Mouse (Mus musculus): ENCODE data around the gene Lsm11. TPM values are rescaled to one million over a fixed set of nuclear protein-coding genes. Genes with fewer than 3 reads are reported as not detected.
"Not testable (repeated sequence)": the region's sequence is repeated elsewhere in the genome, so short reads cannot be mapped to it uniquely, and the experiment has no call there.

The Lsm11 gene
- polyA plus RNA-seq, 1 experiment from 2014 or later = 8.7 TPM

DNA sequence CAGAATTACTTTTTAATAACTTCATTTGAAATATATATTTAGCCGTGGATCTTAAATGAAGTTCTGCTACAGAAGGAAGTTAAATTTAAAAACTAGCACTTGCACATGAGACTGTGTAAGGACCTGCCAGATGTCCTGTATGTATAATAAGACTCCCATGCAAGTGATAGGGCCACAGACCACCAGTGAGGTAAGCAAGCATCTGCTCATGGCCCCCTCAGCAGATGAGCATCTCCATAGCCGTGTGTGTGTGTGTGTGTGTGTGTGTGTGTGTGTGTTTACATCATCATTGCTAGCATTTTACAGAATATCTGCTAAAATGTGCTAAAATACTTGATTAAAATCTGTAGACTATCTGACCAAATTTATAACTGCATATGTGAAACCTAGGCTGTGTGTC is 47.3 kb downstream of the Lsm11 start:
- 0 out of 2 replicates have a peak, but pooled peaks cover 4% of the 10 kb centered on the region for H3K4me1 ChIP-seq
- no peak for ATAC-seq
- H3K9ac ChIP-seq = no peak overlapping the region
- no peaks in the 10 kb centered on the region for H3K9me3 ChIP-seq (replicated peaks)
- no peak overlapping the region for H3K4me2 ChIP-seq
- no peak overlapping the region for H3K4me3 ChIP-seq
- WGBS = 88% methylated on average over 2 of the region's 2 CpGs
- H3K27me3 ChIP-seq = no peaks in the 10 kb centered on the region
- H3K27ac ChIP-seq = no peak overlapping the region
- H3K36me3 ChIP-seq (ENCODE audit: poor library complexity, severe bottlenecking) = peaks cover 49% of the 10 kb centered on the region

DNA sequence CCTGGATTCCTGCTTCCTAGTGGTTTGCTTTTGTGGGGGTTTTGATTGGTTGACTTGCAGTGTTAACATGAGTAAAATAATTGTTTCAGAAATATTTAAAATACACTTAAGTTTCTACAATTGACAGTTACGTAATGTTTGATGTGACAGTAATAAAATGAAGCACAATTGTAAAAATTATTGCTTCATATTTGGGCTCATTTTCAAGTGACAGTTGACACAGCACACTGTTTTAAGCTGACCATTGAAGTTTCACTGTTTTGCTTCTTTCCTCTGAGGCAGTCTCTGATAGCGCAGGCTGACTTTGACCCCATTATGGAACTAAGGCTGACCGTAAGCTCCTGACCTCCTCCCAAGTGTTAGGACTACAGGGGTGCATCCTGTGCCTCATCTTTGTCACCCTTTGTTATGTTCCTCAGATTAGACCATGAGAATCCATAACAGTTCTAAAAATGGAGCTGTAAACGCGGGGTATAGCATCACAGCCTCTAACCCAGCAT is 51.8 kb downstream of the Lsm11 start:
- no peak overlapping the region for H3K27ac ChIP-seq
- no peak overlapping the region for H3K4me2 ChIP-seq
- H3K9me3 ChIP-seq (replicated peaks) = no peaks in the 10 kb centered on the region
- no peaks in the 10 kb centered on the region for H3K27me3 ChIP-seq
- ATAC-seq = no peak
- H3K9ac ChIP-seq = no peak overlapping the region
- 96% methylated on average over 5 of the region's 5 CpGs for WGBS
- H3K4me1 ChIP-seq = no peaks in the 10 kb centered on the region
- H3K36me3 ChIP-seq (ENCODE audit: poor library complexity, severe bottlenecking) = peaks cover 82% of the 10 kb centered on the region
- H3K4me3 ChIP-seq = no peak overlapping the region

DNA sequence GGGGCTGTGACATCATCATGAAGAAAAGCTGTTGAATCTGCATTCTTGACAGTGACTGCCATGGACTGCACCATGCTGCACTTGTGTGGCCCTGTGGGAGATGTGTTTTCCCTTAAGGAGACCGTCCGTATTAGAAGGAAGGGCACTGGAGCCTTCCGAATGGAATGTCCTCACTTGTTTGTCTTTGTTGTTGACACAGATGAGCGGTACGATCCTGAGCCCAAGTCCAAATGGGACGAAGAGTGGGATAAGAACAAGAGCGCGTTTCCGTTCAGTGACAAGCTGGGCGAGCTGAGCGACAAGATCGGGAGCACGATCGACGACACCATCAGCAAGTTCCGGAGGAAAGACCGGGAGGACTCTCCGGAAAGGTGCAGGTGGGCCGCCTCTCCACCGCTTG is 54.3 kb downstream of the Lsm11 start:
- Histone ChIP-seq H3K36me3 (ENCODE audit: poor library complexity, severe bottlenecking) (peaks cover 74% of the 10 kb centered on the region), H3K27me3 (no peaks in the 10 kb centered on the region), H3K27ac (no peak overlapping the region), H3K4me3 (no peak overlapping the region), H3K9me3 (replicated peaks) (no peaks in the 10 kb centered on the region), H3K4me2 (no peak overlapping the region), H3K4me1 (peaks cover 15% of the 10 kb centered on the region), H3K9ac (no peak overlapping the region)
- ATAC-seq = no peak
- 92% methylated on average over 20 of the region's 20 CpGs for WGBS

DNA sequence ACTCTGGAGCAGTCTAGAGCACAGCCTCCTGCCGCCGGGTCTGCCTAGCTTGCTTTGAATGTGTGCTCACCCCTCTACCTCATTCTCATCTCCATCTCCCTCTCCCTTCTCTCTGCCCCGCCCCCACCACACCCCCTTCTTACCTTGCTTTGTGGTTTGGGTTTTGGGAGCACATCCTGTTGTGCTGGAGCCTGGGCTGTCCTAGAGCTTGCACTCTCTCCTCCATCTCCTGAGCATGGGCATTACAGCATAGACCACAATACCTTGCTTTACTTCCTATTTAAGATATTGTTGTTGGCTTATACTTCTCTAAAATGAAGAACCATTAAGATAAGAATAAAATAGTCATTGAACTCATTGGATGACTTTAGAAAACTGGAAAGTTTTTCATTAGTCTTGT is 54.8 kb downstream of the Lsm11 start:
- no peak for ATAC-seq
- WGBS = 81% methylated on average over 3 of the region's 3 CpGs
- Histone ChIP-seq H3K36me3 (ENCODE audit: poor library complexity, severe bottlenecking) (peaks cover 71% of the 10 kb centered on the region), H3K4me3 (no peak overlapping the region), H3K9me3 (replicated peaks) (no peaks in the 10 kb centered on the region), H3K4me2 (no peak overlapping the region), H3K27ac (no peak overlapping the region), H3K4me1 (peaks cover 15% of the 10 kb centered on the region), H3K27me3 (no peaks in the 10 kb centered on the region), H3K9ac (no peak overlapping the region)

DNA sequence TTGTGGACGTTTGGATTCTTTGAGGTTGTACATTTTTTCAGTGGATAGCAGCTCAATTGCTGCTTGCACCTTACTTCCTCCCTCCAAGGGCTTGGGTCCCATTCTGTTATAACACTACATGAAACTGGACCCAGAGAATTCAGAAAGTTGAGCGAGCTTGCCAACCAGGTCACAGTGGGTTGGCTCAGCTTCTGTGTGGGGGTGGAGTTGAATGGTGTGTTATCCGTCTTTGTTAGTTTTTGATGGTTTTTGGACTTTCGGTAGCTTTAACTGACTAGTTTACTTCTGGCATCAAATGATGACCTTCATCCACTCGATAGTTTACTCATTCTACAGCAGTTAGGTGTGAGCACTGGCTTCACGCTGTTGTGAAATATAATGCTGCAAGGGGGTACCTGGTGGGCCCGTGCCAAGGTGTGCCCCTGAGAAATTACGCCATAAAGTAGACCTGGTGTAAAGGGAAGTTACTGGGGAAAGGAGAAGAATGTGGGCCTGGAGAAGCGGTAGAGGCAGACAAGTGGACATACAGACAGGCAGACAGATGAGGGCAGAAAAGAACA is 56.2 kb downstream of the Lsm11 start:
- H3K9ac ChIP-seq = no peak overlapping the region

DNA sequence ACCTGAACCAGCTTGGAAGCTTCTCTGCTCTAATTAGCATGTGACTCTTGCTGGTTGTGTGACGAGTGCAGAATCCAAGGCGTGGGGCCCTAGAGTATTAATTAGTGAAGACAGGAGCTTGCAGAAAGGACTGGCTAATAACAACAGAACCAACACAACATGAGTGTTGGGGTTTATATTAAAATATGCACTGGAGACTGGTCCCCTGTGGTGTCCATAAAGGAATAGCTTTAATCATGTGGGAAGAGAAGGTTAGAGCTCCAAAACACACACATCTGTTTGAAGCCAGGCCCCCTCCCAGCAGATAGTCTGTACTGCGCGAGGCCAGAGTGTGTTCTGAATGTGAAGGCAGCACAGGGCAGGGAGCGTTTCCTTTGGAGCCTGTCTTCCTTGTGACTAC is 58.1 kb downstream of the Lsm11 start:
- ATAC-seq = peak; percentile 57; the same call in 1 of the 2 replicates
- Histone ChIP-seq H3K9ac (no peak overlapping the region), H3K4me3 (no peak overlapping the region), H3K4me1 (peaks cover 35% of the 10 kb centered on the region), H3K36me3 (ENCODE audit: poor library complexity, severe bottlenecking) (peaks cover 39% of the 10 kb centered on the region), H3K9me3 (replicated peaks) (no peaks in the 10 kb centered on the region), H3K27me3 (no peaks in the 10 kb centered on the region), H3K27ac (peak overlapping the region; percentile 22; the same call in 1 of the 2 replicates), H3K4me2 (no peak overlapping the region)
- 33% methylated on average over 5 of the region's 5 CpGs for WGBS

More for the DNA sequence above, 56.2 kb downstream of the Lsm11 start:
- no peak overlapping the region for H3K4me3 ChIP-seq
- no peak overlapping the region for H3K4me2 ChIP-seq
- H3K9me3 ChIP-seq (replicated peaks) = no peaks in the 10 kb centered on the region
- WGBS = 88% methylated on average over 9 of the region's 9 CpGs
- no peaks in the 10 kb centered on the region for H3K27me3 ChIP-seq
- ATAC-seq = no peak
- H3K27ac ChIP-seq = no peak overlapping the region
- H3K36me3 ChIP-seq (ENCODE audit: poor library complexity, severe bottlenecking) = peaks cover 57% of the 10 kb centered on the region
- peaks cover 18% of the 10 kb centered on the region for H3K4me1 ChIP-seq

DNA sequence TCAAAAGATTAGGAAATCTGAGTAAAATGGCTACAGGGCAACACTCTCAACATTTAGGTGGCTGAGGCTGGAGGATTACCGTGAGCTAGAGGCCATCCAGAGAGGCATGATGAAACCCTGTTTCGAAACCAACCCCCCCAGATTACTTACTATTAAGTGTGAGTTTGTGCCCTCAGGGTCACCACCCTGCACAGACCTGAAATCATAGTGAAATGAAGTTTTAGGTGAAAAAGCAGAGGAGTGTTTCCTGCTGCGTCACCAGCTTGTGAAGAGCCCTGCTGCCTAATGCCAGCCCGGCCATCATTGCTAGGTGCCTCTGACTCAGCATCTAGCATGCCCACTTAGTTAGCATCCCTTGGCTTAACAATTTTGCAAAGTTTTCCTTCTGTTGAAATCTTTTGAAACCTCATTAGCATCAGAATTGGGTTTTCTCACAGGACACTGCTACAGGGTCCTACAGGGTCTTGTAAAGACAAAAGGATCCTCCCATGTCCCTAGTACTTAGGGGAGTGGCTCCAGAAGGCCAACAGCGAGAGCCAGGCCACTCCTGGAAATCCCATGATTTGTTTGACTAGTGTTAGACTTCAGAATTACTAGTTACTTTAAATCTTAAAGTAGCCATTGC is 59.0 kb downstream of the Lsm11 start:
- H3K36me3 ChIP-seq (ENCODE audit: poor library complexity, severe bottlenecking) = peaks cover 32% of the 10 kb centered on the region
- WGBS = 72% methylated on average over 5 of the region's 5 CpGs
- no peaks in the 10 kb centered on the region for H3K9me3 ChIP-seq (replicated peaks)
- H3K4me1 ChIP-seq = peaks cover 40% of the 10 kb centered on the region
- H3K27me3 ChIP-seq = no peaks in the 10 kb centered on the region
- H3K9ac ChIP-seq = no peak overlapping the region
- no peak for ATAC-seq
- H3K27ac ChIP-seq = no peak overlapping the region
- H3K4me3 ChIP-seq = no peak overlapping the region
- H3K4me2 ChIP-seq = no peak overlapping the region

DNA sequence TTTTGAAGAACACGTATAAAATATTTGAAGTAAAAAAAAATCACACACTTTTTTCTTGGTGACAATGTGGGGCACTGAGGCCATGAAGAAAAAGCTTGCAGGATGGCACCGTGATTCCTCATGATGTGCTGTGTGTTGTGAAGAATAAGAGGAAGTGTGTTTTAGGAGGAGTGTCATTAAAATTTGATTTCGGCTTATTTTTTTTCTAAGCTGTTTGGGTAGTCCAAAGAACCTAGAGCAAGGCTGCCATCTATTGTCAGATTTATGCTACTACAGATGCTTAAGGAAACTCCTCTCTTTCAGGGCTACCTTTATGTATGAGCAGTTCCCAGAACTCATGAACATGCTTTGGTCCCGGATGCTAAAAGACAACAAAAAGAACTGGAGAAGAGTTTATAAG is 60.7 kb downstream of the Lsm11 start:
- peaks cover 54% of the 10 kb centered on the region for H3K4me1 ChIP-seq
- no peak overlapping the region for H3K4me2 ChIP-seq
- ATAC-seq = no peak
- H3K9ac ChIP-seq = no peak overlapping the region
- no peak overlapping the region for H3K27ac ChIP-seq
- no peaks in the 10 kb centered on the region for H3K27me3 ChIP-seq
- no peak overlapping the region for H3K4me3 ChIP-seq
- peaks cover 17% of the 10 kb centered on the region for H3K36me3 ChIP-seq (ENCODE audit: poor library complexity, severe bottlenecking)
- 58% methylated on average over 4 of the region's 4 CpGs for WGBS
- no peaks in the 10 kb centered on the region for H3K9me3 ChIP-seq (replicated peaks)

DNA sequence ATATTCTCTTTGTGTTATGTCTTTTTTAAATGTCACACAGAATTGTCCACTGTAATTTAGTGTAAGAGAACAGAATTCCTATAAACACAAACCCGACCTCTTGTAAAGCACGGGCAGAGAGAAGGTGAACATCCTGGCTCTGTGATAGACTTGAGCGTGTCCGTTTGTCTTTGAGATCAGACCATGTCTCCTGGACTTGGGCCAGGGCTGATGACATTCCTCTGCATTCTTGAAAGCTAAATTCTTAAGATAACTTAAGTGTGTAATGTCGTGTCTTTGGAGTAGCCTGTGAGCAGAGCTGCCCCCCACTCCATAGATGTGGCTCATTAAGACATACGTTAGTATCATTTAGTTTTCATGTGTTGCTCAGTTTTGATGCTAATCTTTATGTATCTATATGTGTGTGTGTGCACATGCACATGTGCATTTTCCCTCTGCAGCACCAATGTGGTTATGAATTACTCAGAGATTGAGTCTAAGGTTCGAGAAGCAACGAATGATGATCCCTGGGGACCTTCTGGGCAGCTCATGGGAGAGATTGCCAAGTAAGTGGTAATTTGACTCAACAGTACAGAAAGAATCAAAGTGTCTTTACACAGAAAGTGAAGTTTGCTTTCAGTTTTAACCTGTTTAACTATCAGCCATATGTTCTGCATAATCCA is 61.3 kb downstream of the Lsm11 start:
- H3K4me1 ChIP-seq = peaks cover 54% of the 10 kb centered on the region
- no peak overlapping the region for H3K27ac ChIP-seq
- H3K36me3 ChIP-seq (ENCODE audit: poor library complexity, severe bottlenecking) = peaks cover 10% of the 10 kb centered on the region
- no peak overlapping the region for H3K4me2 ChIP-seq
- no peaks in the 10 kb centered on the region for H3K27me3 ChIP-seq
- no peak overlapping the region for H3K4me3 ChIP-seq
- WGBS = 49% methylated on average over 8 of the region's 8 CpGs
- H3K9ac ChIP-seq = no peak overlapping the region
- ATAC-seq = no peak
- no peaks in the 10 kb centered on the region for H3K9me3 ChIP-seq (replicated peaks)

DNA sequence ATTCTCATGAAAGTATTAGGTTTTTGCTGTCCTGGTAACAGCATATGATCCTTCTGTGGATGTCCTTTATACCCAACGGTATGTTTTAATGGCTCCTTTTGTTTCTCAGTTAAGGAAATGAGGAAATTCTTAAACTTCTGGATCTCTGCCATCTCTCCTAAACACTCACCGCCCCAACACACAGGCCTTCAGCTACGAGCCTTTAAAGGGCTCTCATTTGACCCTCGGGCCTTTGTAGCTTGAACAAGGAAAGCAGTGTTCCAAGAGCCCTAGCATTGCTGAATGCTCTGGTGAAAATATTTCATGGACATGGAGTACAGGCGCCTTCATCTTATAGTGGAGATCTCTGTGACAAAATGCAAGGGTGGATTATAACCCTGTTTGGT is 63.1 kb downstream of the Lsm11 start:
- peak; percentile 85 for ATAC-seq
- Histone ChIP-seq H3K9ac (peak overlapping the region; percentile 30; the same call in 1 of the 2 replicates), H3K27ac (peak overlapping the region; percentile 77), H3K4me1 (peaks cover 50% of the 10 kb centered on the region), H3K9me3 (replicated peaks) (no peaks in the 10 kb centered on the region), H3K27me3 (no peaks in the 10 kb centered on the region), H3K36me3 (ENCODE audit: poor library complexity, severe bottlenecking) (0 out of 2 replicates have a peak, but pooled peaks cover 2% of the 10 kb centered on the region), H3K4me3 (no peak overlapping the region), H3K4me2 (0 out of 2 replicates have a peak overlapping the region, but pooled peaks have one; percentile 4)
- 11% methylated on average over 5 of the region's 5 CpGs for WGBS

DNA sequence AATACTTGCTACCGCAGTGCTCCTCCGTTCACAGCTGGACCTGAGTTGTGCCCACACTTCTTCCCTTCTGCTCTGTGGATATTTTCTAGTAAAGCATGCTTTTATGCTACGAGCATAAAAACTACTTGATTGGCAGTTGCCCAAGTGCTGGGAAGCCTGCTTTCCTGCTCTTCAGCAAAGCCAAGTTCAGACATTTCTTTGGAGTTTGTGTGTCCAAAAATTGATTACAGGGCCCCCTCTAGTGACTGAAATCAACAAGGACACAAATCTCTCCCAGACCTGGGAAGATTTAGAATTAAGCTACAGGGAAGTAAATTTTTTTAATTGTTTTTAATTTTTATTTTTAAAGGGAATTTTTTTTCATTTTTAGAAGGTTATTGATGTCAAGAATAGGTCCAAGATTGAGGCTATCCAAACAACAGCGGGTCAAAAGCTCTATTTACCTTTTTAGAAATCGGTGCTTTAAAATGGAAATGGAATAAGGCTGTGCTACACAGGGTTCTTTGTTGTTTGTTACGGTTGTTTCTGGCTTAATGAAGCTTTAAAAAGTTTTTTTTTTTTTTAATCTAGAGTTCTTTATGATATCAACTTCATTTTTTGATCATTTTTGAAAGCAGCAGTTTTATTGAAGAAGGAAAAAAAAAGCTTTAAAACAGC is 63.6 kb downstream of the Lsm11 start:
- Histone ChIP-seq H3K4me2 (peak overlapping the region; percentile 34), H3K9ac (no peak overlapping the region; the same call in 1 of the 2 replicates), H3K9me3 (replicated peaks) (no peaks in the 10 kb centered on the region), H3K27ac (peak overlapping the region; percentile 16), H3K27me3 (no peaks in the 10 kb centered on the region), H3K4me1 (peaks cover 45% of the 10 kb centered on the region), H3K4me3 (no peak overlapping the region), H3K36me3 (ENCODE audit: poor library complexity, severe bottlenecking) (0 out of 2 replicates have a peak, but pooled peaks cover 2% of the 10 kb centered on the region)
- peak; percentile 59 for ATAC-seq
- WGBS = 21% methylated on average over 6 of the region's 6 CpGs

DNA sequence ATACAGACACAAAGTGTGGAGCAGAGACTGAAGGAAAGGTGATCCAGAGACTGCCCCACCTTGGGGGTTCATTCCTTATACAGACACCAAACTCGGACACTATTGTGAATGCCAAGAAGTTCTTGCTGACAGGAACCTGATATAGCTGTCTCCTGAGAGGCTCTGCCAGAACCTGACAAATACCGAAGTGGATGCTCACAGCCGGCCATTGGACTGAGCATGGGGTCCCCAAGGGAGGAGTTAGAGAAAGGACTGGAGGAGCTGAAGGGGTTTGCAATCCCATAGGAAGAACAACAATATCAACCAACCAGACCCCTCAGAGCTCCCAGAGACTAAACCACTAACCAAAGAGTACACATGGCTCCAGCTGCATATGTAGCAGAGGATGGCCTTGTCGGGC is 65.4 kb downstream of the Lsm11 start:
- WGBS = 75% methylated on average over 4 of the region's 4 CpGs
- not testable (repeated sequence) for ATAC-seq; H3K4me3 ChIP-seq; H3K4me2 ChIP-seq; H3K9ac ChIP-seq; H3K36me3 ChIP-seq (ENCODE audit: poor library complexity, severe bottlenecking); H3K27ac ChIP-seq; H3K27me3 ChIP-seq; H3K9me3 ChIP-seq (replicated peaks)
- peaks cover 39% of the 10 kb centered on the region for H3K4me1 ChIP-seq

Measured in forebrain, embryonic 13.5 days (tissue).